Mouse (Mus musculus) forebrain, postnatal 0 days (tissue): ENCODE data around the gene Gpsm3. TPM values are rescaled to one million over a fixed set of nuclear protein-coding genes. Genes with fewer than 3 reads are reported as not detected.

ENCODE experiments used
- ATAC-seq: fragments of 200-750 bp; cut with Nextera tagmentation; 2 replicates; pipeline ENCODE4 v1.8.0; 2017; ENCODE audit warnings: mild to moderate bottlenecking, moderate library complexity
- DNase-seq: peaks from one replicate; pipeline ENCODE4 v3.0.0-alpha.2; 2015
- H3K27ac ChIP-seq: fragments of 300-500 bp; sonication (generic); 2 replicates; pipeline ENCODE4 v1.5.1; 2014; ENCODE audit warnings: low read depth, mild to moderate bottlenecking, antibody characterized with exemption, low read length, moderate library complexity, mixed read lengths
- H3K27me3 ChIP-seq: fragments of 300-500 bp; sonication (generic); 2 replicates; pipeline ENCODE4 v1.6.1; 2014; ENCODE audit warnings: mild to moderate bottlenecking, low read length, mixed read lengths; ENCODE audit not compliant: insufficient read depth
- H3K36me3 ChIP-seq: fragments of 300-500 bp; sonication (generic); 2 replicates; pipeline ENCODE4 v1.6.1; 2014; ENCODE audit warnings: mild to moderate bottlenecking, moderate library complexity; ENCODE audit not compliant: insufficient read depth
- H3K4me1 ChIP-seq: fragments of 300-500 bp; sonication (generic); 2 replicates; pipeline ENCODE4 v1.6.1; 2014; ENCODE audit warnings: antibody characterized with exemption; ENCODE audit not compliant: insufficient read depth
- H3K4me2 ChIP-seq: fragments of 300-500 bp; sonication (generic); 2 replicates; pipeline ENCODE4 v1.6.1; 2014; ENCODE audit warnings: low read depth, mild to moderate bottlenecking, moderate library complexity
- H3K4me3 ChIP-seq: fragments of 300-500 bp; sonication (generic); 2 replicates; pipeline ENCODE4 v1.5.1; 2014; ENCODE audit warnings: low read depth, low read length, mixed read lengths
- H3K9ac ChIP-seq: fragments of 300-500 bp; sonication (generic); 2 replicates; pipeline ENCODE4 v1.6.1; 2014; ENCODE audit warnings: mild to moderate bottlenecking
- H3K9me3 ChIP-seq: fragments of 300-500 bp; sonication (generic); 2 replicates; pipeline ENCODE4 v1.6.1; 2016; ENCODE audit warnings: low read length
- CTCF ChIP-seq: sonication (generic); IDR thresholded peaks from 2 replicates; pipeline ENCODE4 v1.5.1; 2016; ENCODE audit warnings: antibody characterized with exemption, control low read depth, low read depth
- WGBS: fragments of 180-500 bp; shearing (Covaris S2); extraction: QIAGEN DNeasy Blood & Tissue Kit; methylation state at CpG from one replicate; pipeline ENCODE4 v1.1.7; 2014; 5-methylcytosine and 5-hydroxymethylcytosine counted together
- polyA plus RNA-seq: library from polyadenylated mRNA; unstranded; fragments of >200 nt; fragmentation: Nextera tagmentation; extraction: Ambion mirVana; gene quantifications from 2 replicates; pipeline ENCODE4 v1.2.1, GENCODE M21; 2015
- total RNA-seq: library from RNA; depleted of rRNA; stranded (reverse); fragments of >200 nt; gene quantifications from 2 replicates; pipeline ENCODE4 v1.2.3, GENCODE M21; 2014

Gpsm3 gene
- total and polyA plus RNA-seq, 2 experiments from 2014 or later: 2.4 to 4.6 TPM

GRCm38 (mm10) chr17:34592581-34593549 is 3.3 kb downstream of the Gpsm3 start:
- Histone ChIP-seq H3K27me3 (no peaks in the 10 kb centered on the region), H3K4me3 (peak overlapping the region; percentile 89), H3K36me3 (peaks cover 17% of the 10 kb centered on the region), H3K27ac (peak overlapping the region; percentile 97), H3K9me3 (no peaks in the 10 kb centered on the region), H3K4me1 (peaks cover 14% of the 10 kb centered on the region), H3K9ac (peak overlapping the region; percentile 94), H3K4me2 (peak overlapping the region; percentile 93)
- no peak for TF ChIP-seq CTCF
- DNase-seq (peak; percentile 57), ATAC-seq (peak; percentile 39)
- WGBS: 3% methylated on average over 31 of the region's 32 CpGs

GRCm38 (mm10) chr17:34593752-34594525 is 4.3 kb downstream of the Gpsm3 start:
- DNase-seq: no peak
- Histone ChIP-seq H3K9me3 (no peaks in the 10 kb centered on the region), H3K27me3 (no peaks in the 10 kb centered on the region), H3K27ac (peak overlapping the region; percentile 97; the same call in 1 of the 2 replicates), H3K9ac (peak overlapping the region; percentile 94), H3K4me1 (peaks cover 8% of the 10 kb centered on the region), H3K4me2 (peak overlapping the region; percentile 93), H3K4me3 (peak overlapping the region; percentile 89), H3K36me3 (peaks cover 17% of the 10 kb centered on the region)
- 51% methylated on average over 34 of the region's 34 CpGs for WGBS
- ATAC-seq: no peak
- TF ChIP-seq CTCF: 0 out of 2 replicates have a peak, but pooled peaks have one; percentile 3

GRCm38 (mm10) chr17:34596098-34596497 is 6.5 kb downstream of the Gpsm3 start:
- ATAC-seq: no peak

GRCm38 (mm10) chr17:34597566-34598095 is 8.0 kb downstream of the Gpsm3 start, which contains the start of gene Ager:
Ager (plus strand) TSS chr17:34597862.
- no peak for TF ChIP-seq CTCF
- H3K9me3 ChIP-seq: no peaks in the 10 kb centered on the region
- 21% methylated on average over 6 of the region's 6 CpGs for WGBS
- no peak within 1 kb of the TSS for H3K4me2 ChIP-seq
- no peak within 1 kb of the TSS for H3K9ac ChIP-seq
- no peak within 1 kb of the TSS for H3K4me3 ChIP-seq
- no peak within 1 kb of the TSS for H3K27ac ChIP-seq
- DNase-seq: no peak
- peaks cover 5% of the 10 kb centered on the region; the same call in 1 of the 2 replicates for H3K4me1 ChIP-seq
- no peak for ATAC-seq
- H3K36me3 ChIP-seq: peaks cover 29% of the 10 kb centered on the region
- H3K27me3 ChIP-seq: no peaks in the 10 kb centered on the region

More at GRCm38 (mm10) chr17:34596098-34596497, 6.5 kb downstream of the Gpsm3 start:
- H3K27me3 ChIP-seq: no peaks in the 10 kb centered on the region
- peaks cover 5% of the 10 kb centered on the region for H3K4me1 ChIP-seq
- TF ChIP-seq CTCF: no peak
- H3K9me3 ChIP-seq: no peaks in the 10 kb centered on the region
- no peak overlapping the region for H3K4me2 ChIP-seq
- H3K9ac ChIP-seq: no peak overlapping the region
- DNase-seq: no peak
- 78% methylated on average over 8 of the region's 8 CpGs for WGBS
- no peak overlapping the region for H3K4me3 ChIP-seq
- H3K36me3 ChIP-seq: peaks cover 29% of the 10 kb centered on the region
- H3K27ac ChIP-seq: no peak overlapping the region

GRCm38 (mm10) chr17:34599891-34600290 is 10.3 kb downstream of the Gpsm3 start:
- H3K36me3 ChIP-seq: peaks cover 24% of the 10 kb centered on the region
- no peak overlapping the region for H3K4me3 ChIP-seq
- peaks cover 8% of the 10 kb centered on the region for H3K4me1 ChIP-seq
- no peak overlapping the region for H3K27ac ChIP-seq
- no peaks in the 10 kb centered on the region for H3K27me3 ChIP-seq
- H3K4me2 ChIP-seq: no peak overlapping the region
- H3K9me3 ChIP-seq: no peaks in the 10 kb centered on the region
- 78% methylated on average over 9 of the region's 9 CpGs for WGBS
- DNase-seq (no peak), ATAC-seq (no peak)
- no peak overlapping the region for H3K9ac ChIP-seq
- TF ChIP-seq CTCF: no peak

- ATAC-seq: no peak
- no peak for DNase-seq
These were observed 12.2 kb downstream of the Gpsm3 start for GRCm38 (mm10) chr17:34601796-34602195.

More at GRCm38 (mm10) chr17:34601796-34602195, 12.2 kb downstream of the Gpsm3 start:
- TF ChIP-seq CTCF: no peak
- Histone ChIP-seq H3K27ac (no peak overlapping the region), H3K9me3 (no peaks in the 10 kb centered on the region), H3K9ac (no peak overlapping the region), H3K4me2 (peak overlapping the region; percentile 86; the same call in 1 of the 2 replicates), H3K4me3 (no peak overlapping the region), H3K4me1 (peaks cover 16% of the 10 kb centered on the region), H3K27me3 (no peaks in the 10 kb centered on the region), H3K36me3 (peaks cover 11% of the 10 kb centered on the region)
- 87% methylated on average over 12 of the region's 12 CpGs for WGBS
